ENCODE assay signal across 23 mouse cellular contexts in genomic region chr8:124229883-124230282, GRCm38 (mm10). TPM values are rescaled to one million over a fixed set of nuclear protein-coding genes. Genes with fewer than 3 reads are reported as not detected.
DNase-seq lines count a peak whose midpoint lies in the region; ATAC-seq and TF ChIP-seq lines count a peak whose summit lies in the region.
"Had no signal": no experiment of that assay in that cellular context is flagged by ENCODE, and none has a peak within 500 bp of the region (broad histone marks: within the 10 kb centered on the region; RNA-seq: fewer than 3 reads in every experiment).

No protein-coding gene starts in this region.

- ATAC-seq in heart, embryonic 16.5 days (replicated peaks; ENCODE audit: extremely low read depth, insufficient read depth, low FRiP score) = no peak
- 0 out of 2 replicates have a peak, but pooled peaks have one; percentile 14 for ATAC-seq in megakaryocyte, adult 5-6 weeks (ENCODE audit: poor library complexity, severe bottlenecking)
- ATAC-seq: activated CD4-positive, CD25-positive, alpha-beta regulatory T cell, adult 4 months; forebrain, embryonic 13.5 days had no signal

- no peak for DNase-seq in heart, embryonic 10.5 days (ENCODE audit: low spot score)
- DNase-seq in heart, adult 2 months = no peak
- no peak for DNase-seq in heart, postnatal 10 days
- DNase-seq in embryo, embryonic 11 days = no peak
- no peak for DNase-seq in adrenal gland, adult 2 months
- DNase-seq: adrenal gland, postnatal 10 days; cerebellum, postnatal 25 days; gastrocnemius, postnatal 36 days; kidney, adult 2 months; left cerebral cortex, postnatal 4 days; lung, postnatal 36 days; thymus, adult 2 months; thymus, postnatal 4 days had no signal

- no peak for TF ChIP-seq POLR2A in heart, adult 2 months (IDR thresholded peaks at IDR 0.05; ENCODE audit: insufficient read depth, low read depth, low read length)
- TF ChIP-seq POLR2A in bone marrow, adult 2 months (IDR thresholded peaks at IDR 0.05; ENCODE audit: borderline replicate concordance, control insufficient read depth, low read depth, low read length) = no peak

- H3K27ac ChIP-seq in heart, embryonic 10.5 days = peak overlapping the region; percentile 76
- no peak overlapping the region for H3K27ac ChIP-seq in heart, adult 2 months
- peak overlapping the region; percentile 90 for H3K27ac ChIP-seq in heart, embryonic 16.5 days (ENCODE audit: low read length)
- H3K27ac ChIP-seq in bone marrow, adult 2 months (ENCODE audit: control insufficient read depth, insufficient read depth, low read depth, low read length, poor library complexity) = no peak overlapping the region
- H3K27ac ChIP-seq: hindbrain, embryonic 12.5 days; limb, embryonic 15.5 days; liver, embryonic 14.5 days; lung, embryonic 15.5 days; midbrain, embryonic 10.5 days had no signal

- TF ChIP-seq EP300 in heart, adult 2 months (IDR thresholded peaks at IDR 0.05; ENCODE audit: insufficient read depth, low read depth, low read length) = no peak

- peaks cover 8% of the 10 kb centered on the region for H3K27me3 ChIP-seq in heart, embryonic 10.5 days (ENCODE audit: insufficient read depth, poor library complexity, severe bottlenecking)
- no peaks in the 10 kb centered on the region for H3K27me3 ChIP-seq in heart, adult 2 months (ENCODE audit: control insufficient read depth, insufficient read depth, low read length)
- no peaks in the 10 kb centered on the region for H3K27me3 ChIP-seq in heart, embryonic 16.5 days (ENCODE audit: control insufficient read depth, insufficient read depth, low read length)
- H3K27me3 ChIP-seq: forebrain, embryonic 13.5 days; hindbrain, embryonic 12.5 days; limb, embryonic 15.5 days; lung, embryonic 15.5 days had no signal

- TF ChIP-seq CTCF in heart, adult 2 months (IDR thresholded peaks at IDR 0.05) = no peak
- TF ChIP-seq CTCF in bone marrow, adult 2 months (IDR thresholded peaks at IDR 0.05; ENCODE audit: control insufficient read depth, insufficient read depth, low read length) = no peak

- no peak overlapping the region for H3K4me3 ChIP-seq in heart, embryonic 10.5 days
- no peak overlapping the region for H3K4me3 ChIP-seq in heart, adult 2 months
- no peak overlapping the region for H3K4me3 ChIP-seq in heart, embryonic 16.5 days (ENCODE audit: low read length)
- peak overlapping the region; percentile 31 for H3K4me3 ChIP-seq in bone marrow, adult 2 months (replicated peaks; ENCODE audit: control insufficient read depth, low read depth, low read length)
- H3K4me3 ChIP-seq: hindbrain, embryonic 12.5 days; limb, embryonic 15.5 days; lung, embryonic 15.5 days; midbrain, embryonic 10.5 days had no signal

- WGBS in heart, embryonic 10.5 days = 61% methylated on average over 2 of the region's 2 CpGs
- WGBS in heart, adult 2 months = 56% methylated on average over 2 of the region's 2 CpGs
- WGBS in heart, embryonic 16.5 days = 51% methylated on average over 2 of the region's 2 CpGs
- 10% methylated on average over 2 of the region's 2 CpGs for WGBS in bone marrow, adult 2 months

- intact Hi-C loops in heart, adult 2 months (cut with DNase I) = loop anchor here (2.0 to 5.0 kb wide), 4 partner anchors 53 to 208 kb away; partner anchors contain the start of genes Taf5l and Urb2
- intact Hi-C loops in heart, postnatal 10 days (cut with DNase I) = loop anchor here (2.0 to 5.0 kb wide), 2 partner anchors 117 to 178 kb away; no protein-coding TSS in a partner anchor

- no peaks in the 10 kb centered on the region for H3K9me3 ChIP-seq in heart, embryonic 10.5 days
- H3K9me3 ChIP-seq in heart, embryonic 16.5 days (replicated peaks; ENCODE audit: control insufficient read depth, low read length) = no peaks in the 10 kb centered on the region
- H3K9me3 ChIP-seq: forebrain, embryonic 13.5 days; hindbrain, embryonic 12.5 days; limb, embryonic 15.5 days; lung, embryonic 15.5 days; midbrain, embryonic 10.5 days had no signal

- H3K9ac ChIP-seq in heart, adult 2 months (ENCODE audit: low read depth, low read length) = no peak overlapping the region
- H3K9ac ChIP-seq in heart, embryonic 16.5 days (ENCODE audit: low read length) = peak overlapping the region; percentile 66; the same call in 1 of the 2 replicates
- H3K9ac ChIP-seq: forebrain, embryonic 13.5 days; hindbrain, embryonic 12.5 days; limb, embryonic 15.5 days; liver, embryonic 14.5 days; lung, embryonic 15.5 days had no signal

- no peaks in the 10 kb centered on the region; the same call in 1 of the 2 replicates for H3K79me2 ChIP-seq in heart, adult 2 months (replicated peaks; ENCODE audit: control insufficient read depth, insufficient read depth, low read length)

- H3K4me1 ChIP-seq in heart, embryonic 10.5 days = peaks cover 43% of the 10 kb centered on the region
- peaks cover 2% of the 10 kb centered on the region for H3K4me1 ChIP-seq in heart, adult 2 months (ENCODE audit: control insufficient read depth, insufficient read depth, low read length)
- peaks cover 29% of the 10 kb centered on the region for H3K4me1 ChIP-seq in heart, embryonic 16.5 days (ENCODE audit: control insufficient read depth, insufficient read depth, low read length)
- peaks cover 8% of the 10 kb centered on the region for H3K4me1 ChIP-seq in bone marrow, adult 2 months (ENCODE audit: control insufficient read depth, insufficient read depth, low read length)

- H3K4me2 ChIP-seq in heart, embryonic 16.5 days (ENCODE audit: low read depth, low read length) = peak overlapping the region; percentile 81; the same call in 1 of the 2 replicates
- H3K4me2 ChIP-seq: forebrain, embryonic 13.5 days; hindbrain, embryonic 12.5 days; limb, embryonic 15.5 days; lung, embryonic 15.5 days had no signal

- no peaks in the 10 kb centered on the region for H3K36me3 ChIP-seq in heart, embryonic 10.5 days
- H3K36me3 ChIP-seq in heart, adult 2 months (ENCODE audit: control insufficient read depth, insufficient read depth, low read length) = no peaks in the 10 kb centered on the region
- no peaks in the 10 kb centered on the region for H3K36me3 ChIP-seq in heart, embryonic 16.5 days (ENCODE audit: control insufficient read depth, insufficient read depth)
- H3K36me3 ChIP-seq: hindbrain, embryonic 12.5 days; limb, embryonic 15.5 days; lung, embryonic 15.5 days; midbrain, embryonic 10.5 days had no signal

RNA-seq across cellular contexts. Expression of gene Galnt2, which starts 1.3 kb away (rescaled TPM):
- 44.7 and 59.3 TPM in 2 replicates for polyA plus RNA-seq in heart, embryonic 10.5 days (2016; fragmentation: Nextera tagmentation; extraction: Ambion mirVana)
- 10 to 100 TPM; 35.2 to 42.9 TPM for total RNA-seq in heart, adult 2 months (2021)
- 3.7 and 8.8 TPM in 2 replicates for polyA plus RNA-seq in heart, adult 2 months (2012; rRNA removed)
- 32.9 and 35.6 TPM in 2 replicates for polyA plus RNA-seq in heart, embryonic 16.5 days (2015; fragmentation: Nextera tagmentation; extraction: Ambion mirVana)
- 10 to 100 TPM; 45.6 to 51.4 TPM for total RNA-seq in heart, postnatal 10 days (2021)
- 5.1 and 11.5 TPM in 2 replicates for polyA plus RNA-seq in bone marrow, adult 2 months (2011; ENCODE audit: insufficient read depth, insufficient read length, low replicate concordance, missing spikeins)
- total RNA-seq in megakaryocyte, adult 5-6 weeks (2015) = 31.3 and 61.1 TPM in 2 replicates
- total RNA-seq in megakaryocyte, adult 5-6 weeks (2017) = 15.5 and 20.4 TPM in 2 replicates
- 10 to 100 TPM; 46.9 to 64.0 TPM for total RNA-seq in adrenal gland, adult 2 months (2021)
- polyA plus RNA-seq in adrenal gland, adult 2 months (2012; rRNA removed) = 11.1 and 11.4 TPM in 2 replicates

Comparison
In these comparisons a context has a peak if more than half of its experiments do, and no peak if none do; other contexts are left out.
1. H3K27ac ChIP-seq: peak in heart, embryonic 10.5 days (single experiment) and heart, embryonic 16.5 days (single experiment); none in heart, adult 2 months (single experiment) and bone marrow, adult 2 months (single experiment).